Mouse (Mus musculus): ENCODE results near the gene Trim40.

DNA sequence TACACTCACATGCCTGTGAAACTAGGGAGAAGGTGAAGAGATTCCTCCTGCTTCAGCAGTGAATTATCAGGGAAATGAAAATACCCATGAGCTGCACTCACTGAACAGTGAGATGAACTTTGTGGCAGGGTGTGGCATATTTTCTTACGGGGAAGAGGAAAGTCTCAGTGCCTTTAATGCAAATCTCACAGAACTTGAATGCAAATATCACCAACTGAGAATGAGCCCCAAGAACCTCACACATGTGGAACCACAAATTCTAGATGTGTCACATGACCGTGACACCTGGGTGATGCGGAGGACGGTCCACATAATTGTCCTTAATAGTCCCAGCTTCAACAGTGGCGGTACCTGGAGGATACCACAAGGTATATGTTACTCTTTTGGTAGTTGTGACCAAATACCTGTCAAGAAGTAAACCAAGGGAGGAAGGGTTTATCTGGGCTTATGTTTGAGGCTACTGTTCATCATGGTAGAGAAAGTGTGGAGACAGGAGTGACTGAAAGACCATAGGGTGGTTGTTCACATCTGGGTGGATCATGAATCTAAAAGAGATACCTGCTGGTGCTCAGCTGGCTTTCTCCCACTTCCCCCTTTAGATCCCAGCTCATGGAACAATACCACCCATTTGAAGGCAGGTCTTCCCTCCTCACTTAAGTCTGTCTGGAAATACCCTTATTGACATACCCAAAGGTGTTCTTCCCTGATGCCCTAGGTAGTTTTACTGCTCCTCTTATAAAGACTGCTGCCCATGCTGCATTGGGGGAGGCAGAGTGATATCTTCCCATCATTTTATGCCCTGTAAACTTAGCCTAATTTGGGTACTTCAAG, at the start of gene Trim40:
- no peak for TF ChIP-seq CTCF (conservative IDR thresholded peaks at IDR 0.05; ENCODE audit: insufficient read depth, insufficient read length, low read depth, low read length)
- TF ChIP-seq POLR2A (IDR thresholded peaks at IDR 0.05; ENCODE audit: low read depth, low read length), result no peak

Data from kidney, adult 2 months (tissue).